Mouse (Mus musculus) B cell, adult (primary cell): ENCODE results near the gene Hcrtr2. TPM values are rescaled to one million over a fixed set of nuclear protein-coding genes. Genes with fewer than 3 reads are reported as not detected.

ENCODE experiments used
- total RNA-seq: library from RNA; stranded (reverse); gene quantifications from 4 replicates; pipeline ENCODE4 v1.2.4, GENCODE M21; 2023; ENCODE audit not compliant: inconsistent age

Hcrtr2 gene
- total RNA-seq: 2.0 to 9.8 TPM (median 3.3 TPM) in 4 replicates

GRCm38 (mm10) chr9:76323756-76324155, at the start of gene Hcrtr2:
TSS of gene Hcrtr2 (minus strand) at chr9:76323856.

GRCm38 (mm10) chr9:76213557-76213956, 110.1 kb downstream of the Hcrtr2 start, which contains the start of gene Gfral:
TSS of gene Gfral (minus strand) at chr9:76213657.

Other genes with a start within 250 kb of the Hcrtr2 start
- gene Gfral, start 110.2 kb downstream of the Hcrtr2 start, total RNA-seq: not detected in 4 replicates
- gene Fam83b, start 243.3 kb upstream of the Hcrtr2 start, total RNA-seq: 0.13 to 1.0 TPM (median 0.51 TPM) in 4 replicates